Mouse (Mus musculus) small intestine, adult 2 months (tissue): ENCODE results near the gene Pyy. TPM values are rescaled to one million over a fixed set of nuclear protein-coding genes. Genes with fewer than 3 reads are reported as not detected.
A peak's percentile ranks its signal among the peaks of the same experiment; 100 is the strongest.

ENCODE experiments used
- H3K27ac ChIP-seq: fragments of 200-500 bp; 2 replicates; pipeline ENCODE4 v1.5.1; 2012; ENCODE audit warnings: low read depth, low read length, control low read depth, inconsistent platforms; ENCODE audit not compliant: insufficient read depth
- H3K27me3 ChIP-seq: fragments of 200-500 bp; 2 replicates; pipeline ENCODE4 v1.6.1; 2012; ENCODE audit warnings: mild to moderate bottlenecking, moderate library complexity, low read length, inconsistent platforms; ENCODE audit not compliant: control insufficient read depth, insufficient read depth
- H3K36me3 ChIP-seq: fragments of 200-500 bp; 2 replicates; pipeline ENCODE4 v1.6.1; 2012; ENCODE audit warnings: mild to moderate bottlenecking, low read length, control low read depth, inconsistent platforms; ENCODE audit not compliant: control insufficient read depth, insufficient read depth
- H3K4me1 ChIP-seq: fragments of 200-500 bp; 2 replicates; pipeline ENCODE4 v1.6.1; 2012; ENCODE audit warnings: low read length, inconsistent platforms, mixed read lengths; ENCODE audit not compliant: control insufficient read depth, insufficient read depth, insufficient read length
- H3K4me3 ChIP-seq: fragments of 200-500 bp; 2 replicates; pipeline ENCODE4 v1.5.1; 2012; ENCODE audit warnings: low read depth, mild to moderate bottlenecking, control low read depth, inconsistent platforms, low read length, moderate library complexity
- CTCF ChIP-seq: fragments of 200-500 bp; IDR thresholded peaks from 2 replicates; pipeline ENCODE4 v1.5.1; 2012; ENCODE audit warnings: low read depth, mild to moderate bottlenecking, control low read depth, inconsistent platforms, low read length, moderate library complexity, mixed read lengths; ENCODE audit not compliant: insufficient replicate concordance, insufficient read length; ENCODE audit errors: extremely low read depth
- POLR2A ChIP-seq: fragments of 200-500 bp; IDR thresholded peaks from 2 replicates; pipeline ENCODE4 v1.6.1; 2012; ENCODE audit warnings: low read depth, mild to moderate bottlenecking, control low read depth, inconsistent platforms, low read length, moderate library complexity
- WGBS: fragments of 180-500 bp; shearing (Covaris S2); methylation state at CpG from one replicate; pipeline ENCODE4 v1.1.7; 2018; 5-methylcytosine and 5-hydroxymethylcytosine counted together
- polyA plus RNA-seq: library from polyadenylated mRNA; depleted of rRNA; stranded (reverse); fragments of >200 nt; gene quantifications from 2 replicates; pipeline ENCODE4 v1.2.3, GENCODE M21; 2012

Pyy gene
- polyA plus RNA-seq, 1 experiment = 596 TPM

- H3K27ac ChIP-seq = no peak overlapping the region
- WGBS = 52% methylated on average over 5 of the region's 5 CpGs
- H3K27me3 ChIP-seq = 0 out of 2 replicates have a peak, but pooled peaks cover 3% of the 10 kb centered on the region
- no peak for TF ChIP-seq CTCF
- TF ChIP-seq POLR2A = no peak
- no peak overlapping the region for H3K4me3 ChIP-seq
- no peaks in the 10 kb centered on the region for H3K36me3 ChIP-seq
- peaks cover 9% of the 10 kb centered on the region; the same call in 1 of the 2 replicates for H3K4me1 ChIP-seq
These were observed 11.2 kb downstream of the Pyy start for GRCm38 (mm10) chr11:102096446-102096845.

GRCm38 (mm10) chr11:102095676-102096075 lies 12.0 kb downstream of the Pyy start:
- WGBS = 90% methylated on average over 3 of the region's 3 CpGs
- TF ChIP-seq CTCF (no peak), POLR2A (no peak)
- 0 out of 2 replicates have a peak, but pooled peaks cover 3% of the 10 kb centered on the region for H3K27me3 ChIP-seq
- no peaks in the 10 kb centered on the region for H3K36me3 ChIP-seq
- H3K4me3 ChIP-seq = no peak overlapping the region
- H3K4me1 ChIP-seq = peaks cover 9% of the 10 kb centered on the region; the same call in 1 of the 2 replicates
- H3K27ac ChIP-seq = no peak overlapping the region

GRCm38 (mm10) chr11:102089088-102089808 lies 18.4 kb downstream of the Pyy start:
- Histone ChIP-seq H3K4me3 (peak overlapping the region; percentile 60), H3K27me3 (0 out of 2 replicates have a peak, but pooled peaks cover 3% of the 10 kb centered on the region), H3K36me3 (no peaks in the 10 kb centered on the region), H3K27ac (no peak overlapping the region), H3K4me1 (0 out of 2 replicates have a peak, but pooled peaks cover 2% of the 10 kb centered on the region)
- 1% methylated on average over 20 of the region's 20 CpGs for WGBS
- peak; percentile 42; the same call in 1 of the 2 replicates for TF ChIP-seq CTCF
- no peak for TF ChIP-seq POLR2A

GRCm38 (mm10) chr11:102087931-102088898 lies 19.4 kb downstream of the Pyy start, which contains the start of gene Mpp2:
Mpp2 (minus strand) TSS chr11:102088515.
- 0 out of 2 replicates have a peak, but pooled peaks cover 2% of the 10 kb centered on the region for H3K4me1 ChIP-seq
- H3K4me3 ChIP-seq = peak within 1 kb of the TSS; percentile 60
- WGBS = under 1% methylated on average over 49 of the region's 49 CpGs
- 0 out of 2 replicates have a peak, but pooled peaks cover 3% of the 10 kb centered on the region for H3K27me3 ChIP-seq
- H3K27ac ChIP-seq = no peak within 1 kb of the TSS
- no peaks in the 10 kb centered on the region for H3K36me3 ChIP-seq
- TF ChIP-seq CTCF = no peak
- no peak for TF ChIP-seq POLR2A

- H3K27ac ChIP-seq = no peak overlapping the region
- H3K4me1 ChIP-seq = peaks cover 5% of the 10 kb centered on the region
- under 1% methylated on average over 39 of the region's 39 CpGs for WGBS
- H3K4me3 ChIP-seq = peak overlapping the region; percentile 60
- H3K27me3 ChIP-seq = 0 out of 2 replicates have a peak, but pooled peaks cover 3% of the 10 kb centered on the region
- TF ChIP-seq POLR2A (peak; percentile 34; the same call in 1 of the 2 replicates), CTCF (no peak)
- no peaks in the 10 kb centered on the region for H3K36me3 ChIP-seq
These were observed 20.4 kb downstream of the Pyy start for GRCm38 (mm10) chr11:102087081-102087751.

GRCm38 (mm10) chr11:102086331-102086730 lies 21.3 kb downstream of the Pyy start:
- Histone ChIP-seq H3K27me3 (no peaks in the 10 kb centered on the region), H3K4me3 (no peak overlapping the region), H3K36me3 (no peaks in the 10 kb centered on the region), H3K4me1 (peaks cover 6% of the 10 kb centered on the region), H3K27ac (no peak overlapping the region)
- WGBS = 24% methylated on average over 3 of the region's 3 CpGs
- no peak for TF ChIP-seq CTCF
- TF ChIP-seq POLR2A = no peak
